Mouse (Mus musculus) stomach, embryonic 14.5 days (tissue): ENCODE results near the gene Stox2. TPM values are rescaled to one million over a fixed set of nuclear protein-coding genes. Genes with fewer than 3 reads are reported as not detected.

Source experiments
- ATAC-seq: fragments of 200-750 bp; cut with Nextera tagmentation; 2 replicates; pipeline ENCODE4 v1.8.0; 2017; ENCODE audit warnings: low read depth, moderate TSS enrichment; ENCODE audit not compliant: insufficient number of reproducible peaks, insufficient read depth, low FRiP score
- H3K27ac ChIP-seq: fragments of 300-500 bp; sonication (generic); 2 replicates; pipeline ENCODE4 v1.5.1; 2014; ENCODE audit warnings: mild to moderate bottlenecking, low read length, moderate library complexity, mixed read lengths
- H3K27me3 ChIP-seq: fragments of 300-500 bp; sonication (generic); 2 replicates; pipeline ENCODE4 v1.6.1; 2014; ENCODE audit warnings: low read length, control low read depth, mixed read lengths; ENCODE audit not compliant: control insufficient read depth, insufficient read depth
- H3K36me3 ChIP-seq: fragments of 300-500 bp; sonication (generic); 2 replicates; pipeline ENCODE4 v1.6.1; 2014; ENCODE audit warnings: mild to moderate bottlenecking, control low read depth, low read length, moderate library complexity, mixed read lengths; ENCODE audit not compliant: control insufficient read depth, insufficient read depth
- H3K4me1 ChIP-seq: fragments of 300-500 bp; sonication (generic); 2 replicates; pipeline ENCODE4 v1.6.1; 2014; ENCODE audit warnings: low read length, control low read depth, mixed read lengths; ENCODE audit not compliant: control insufficient read depth, insufficient read depth
- H3K4me2 ChIP-seq: fragments of 300-500 bp; sonication (generic); replicated peaks from 2 replicates; pipeline ENCODE4 v1.6.1; 2014; ENCODE audit warnings: low read depth, low read length, control low read depth
- H3K4me3 ChIP-seq: fragments of 300-500 bp; sonication (generic); 2 replicates; pipeline ENCODE4 v1.5.1; 2014; ENCODE audit warnings: low read depth, low read length, control low read depth
- H3K9ac ChIP-seq: fragments of 300-500 bp; sonication (generic); replicated peaks from 2 replicates; pipeline ENCODE4 v1.6.1; 2014; ENCODE audit warnings: low read depth, mild to moderate bottlenecking, control low read depth, low read length, moderate library complexity, mixed read lengths
- H3K9me3 ChIP-seq: fragments of 300-500 bp; sonication (generic); 2 replicates; pipeline ENCODE4 v1.6.1; 2016; ENCODE audit warnings: low read depth, low read length, control low read depth; ENCODE audit not compliant: control insufficient read depth
- WGBS: fragments of 180-500 bp; shearing (Covaris S2); extraction: QIAGEN DNeasy Blood & Tissue Kit; methylation state at CpG from one replicate; pipeline ENCODE4 v1.1.7; 2014; 5-methylcytosine and 5-hydroxymethylcytosine counted together
- polyA plus RNA-seq: library from polyadenylated mRNA; unstranded; fragments of >200 nt; fragmentation: Nextera tagmentation; extraction: Ambion mirVana; gene quantifications from 2 replicates; pipeline ENCODE4 v1.2.1, GENCODE M21; 2014

The Stox2 gene
- polyA plus RNA-seq, 1 experiment from 2014 or later: 20.5 TPM

GRCm38 (mm10) chr8:47341474-47341873, 104.7 kb downstream of the Stox2 start:
- no peak overlapping the region for H3K27ac ChIP-seq
- H3K9ac ChIP-seq: no peak overlapping the region
- no peak overlapping the region for H3K4me2 ChIP-seq
- 44% methylated on average over 11 of the region's 11 CpGs for WGBS
- H3K4me1 ChIP-seq: peaks cover 9% of the 10 kb centered on the region
- no peak for ATAC-seq
- H3K9me3 ChIP-seq: no peaks in the 10 kb centered on the region
- no peaks in the 10 kb centered on the region for H3K36me3 ChIP-seq
- H3K4me3 ChIP-seq: no peak overlapping the region
- no peaks in the 10 kb centered on the region for H3K27me3 ChIP-seq

DNA sequence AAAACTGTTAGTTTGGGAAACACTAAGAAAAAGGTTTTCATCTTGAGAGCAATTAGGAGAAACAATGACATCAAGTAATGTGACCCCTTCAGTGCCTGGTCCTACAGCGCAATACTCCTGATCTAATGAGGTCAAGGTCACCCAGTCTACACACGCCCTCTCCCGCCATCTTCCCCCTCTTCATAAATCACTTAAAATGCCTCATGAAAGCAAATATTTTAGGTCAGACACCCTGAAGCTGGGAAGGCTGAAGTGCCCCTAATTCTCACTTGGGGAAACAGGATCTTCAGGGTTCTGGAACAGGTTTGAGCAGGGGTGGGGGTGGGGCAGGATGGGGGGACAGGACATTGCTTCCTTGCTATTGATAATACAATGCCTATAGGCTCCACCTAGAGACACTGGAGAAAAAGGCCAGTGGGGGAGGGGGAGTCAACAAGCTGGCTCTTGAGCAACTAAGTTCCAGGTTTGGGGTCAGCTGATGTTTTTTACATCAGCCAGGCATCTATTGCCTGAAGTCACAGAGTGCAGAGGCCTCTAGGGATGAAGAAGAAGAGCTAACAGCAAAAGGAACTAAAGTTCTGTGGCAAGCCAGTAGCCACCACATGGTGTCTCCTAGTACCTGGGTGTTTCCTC, 107.4 kb downstream of the Stox2 start:
- no peak for ATAC-seq

GRCm38 (mm10) chr8:47336433-47336832, 109.7 kb downstream of the Stox2 start:
- WGBS: 92% methylated on average over 12 of the region's 12 CpGs
- H3K36me3 ChIP-seq: no peaks in the 10 kb centered on the region
- no peak for ATAC-seq
- H3K4me2 ChIP-seq: no peak overlapping the region
- H3K9me3 ChIP-seq: no peaks in the 10 kb centered on the region
- peaks cover 14% of the 10 kb centered on the region for H3K4me1 ChIP-seq
- H3K27ac ChIP-seq: no peak overlapping the region
- no peak overlapping the region for H3K9ac ChIP-seq
- no peaks in the 10 kb centered on the region for H3K27me3 ChIP-seq
- H3K4me3 ChIP-seq: no peak overlapping the region

More for the DNA sequence above, 107.4 kb downstream of the Stox2 start:
- 36% methylated on average over 3 of the region's 3 CpGs for WGBS
- H3K4me3 ChIP-seq: no peak overlapping the region
- no peaks in the 10 kb centered on the region for H3K36me3 ChIP-seq
- no peak overlapping the region for H3K27ac ChIP-seq
- no peak overlapping the region for H3K9ac ChIP-seq
- H3K27me3 ChIP-seq: no peaks in the 10 kb centered on the region
- H3K4me2 ChIP-seq: no peak overlapping the region
- no peaks in the 10 kb centered on the region for H3K9me3 ChIP-seq
- peaks cover 14% of the 10 kb centered on the region for H3K4me1 ChIP-seq

GRCm38 (mm10) chr8:47335940-47336339, 110.2 kb downstream of the Stox2 start:
- no peak overlapping the region for H3K27ac ChIP-seq
- WGBS: 90% methylated on average over 4 of the region's 4 CpGs
- H3K4me1 ChIP-seq: peaks cover 14% of the 10 kb centered on the region
- H3K4me3 ChIP-seq: no peak overlapping the region
- no peaks in the 10 kb centered on the region for H3K9me3 ChIP-seq
- ATAC-seq: no peak
- H3K9ac ChIP-seq: no peak overlapping the region
- no peak overlapping the region for H3K4me2 ChIP-seq
- no peaks in the 10 kb centered on the region for H3K36me3 ChIP-seq
- no peaks in the 10 kb centered on the region for H3K27me3 ChIP-seq

DNA sequence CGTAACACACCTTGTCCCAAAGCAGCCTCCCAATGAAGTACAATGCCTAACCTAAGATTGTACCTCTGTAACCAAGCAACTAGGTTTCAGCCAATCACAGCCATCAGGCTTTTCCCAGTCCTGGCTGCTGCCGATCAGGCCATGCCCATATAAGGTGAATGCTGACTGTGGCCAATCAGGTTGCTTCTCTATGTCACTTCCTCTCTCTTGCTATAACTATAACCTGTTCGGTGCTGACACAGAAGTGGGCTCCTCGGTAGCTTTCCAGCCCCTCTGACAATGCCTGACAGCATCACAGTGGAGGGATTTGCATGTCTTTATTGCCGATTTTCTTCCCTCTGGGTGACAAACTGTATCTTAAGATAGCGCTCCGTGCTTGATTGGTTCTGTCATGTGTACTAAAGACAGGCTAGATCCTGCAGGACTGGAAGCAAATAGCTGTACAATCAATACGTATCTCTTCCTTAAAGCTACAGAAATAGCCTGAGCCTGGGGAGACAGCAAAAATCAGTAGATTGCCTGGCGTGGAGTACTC, 111.9 kb downstream of the Stox2 start:
- Histone ChIP-seq H3K36me3 (no peaks in the 10 kb centered on the region), H3K9me3 (no peaks in the 10 kb centered on the region), H3K27ac (no peak overlapping the region; the same call in 1 of the 2 replicates), H3K4me3 (no peak overlapping the region), H3K27me3 (no peaks in the 10 kb centered on the region), H3K4me1 (peaks cover 8% of the 10 kb centered on the region), H3K4me2 (peak overlapping the region; percentile 30), H3K9ac (no peak overlapping the region)
- peak; percentile 91 for ATAC-seq
- WGBS: 64% methylated on average over 9 of the region's 9 CpGs

DNA sequence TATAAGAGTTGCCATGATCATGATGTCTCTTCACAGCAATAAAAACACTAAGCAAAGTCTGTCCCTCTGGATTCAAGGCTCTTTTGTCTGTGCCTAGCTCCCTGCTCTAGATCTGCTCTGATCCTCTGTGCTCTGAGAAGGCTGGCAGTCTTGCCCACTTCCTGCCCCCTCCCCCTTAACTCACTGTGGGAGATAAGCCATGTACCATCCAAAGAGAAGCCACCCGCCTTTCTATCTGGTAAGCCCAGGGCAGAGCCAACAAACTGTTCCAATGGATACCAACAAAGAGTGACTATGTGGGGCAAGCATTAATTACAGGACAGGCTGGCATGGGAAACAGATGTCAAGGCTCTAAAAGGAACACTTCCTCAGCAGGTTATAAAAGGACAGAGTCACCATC, 113.2 kb downstream of the Stox2 start:
- ATAC-seq: no peak
- no peak overlapping the region for H3K4me3 ChIP-seq
- H3K27me3 ChIP-seq: no peaks in the 10 kb centered on the region
- WGBS: 88% methylated on average over 1 of the region's 1 CpGs
- H3K4me1 ChIP-seq: peaks cover 5% of the 10 kb centered on the region; the same call in 1 of the 2 replicates
- no peaks in the 10 kb centered on the region for H3K9me3 ChIP-seq
- H3K4me2 ChIP-seq: no peak overlapping the region
- no peak overlapping the region for H3K27ac ChIP-seq
- no peaks in the 10 kb centered on the region for H3K36me3 ChIP-seq
- no peak overlapping the region for H3K9ac ChIP-seq

DNA sequence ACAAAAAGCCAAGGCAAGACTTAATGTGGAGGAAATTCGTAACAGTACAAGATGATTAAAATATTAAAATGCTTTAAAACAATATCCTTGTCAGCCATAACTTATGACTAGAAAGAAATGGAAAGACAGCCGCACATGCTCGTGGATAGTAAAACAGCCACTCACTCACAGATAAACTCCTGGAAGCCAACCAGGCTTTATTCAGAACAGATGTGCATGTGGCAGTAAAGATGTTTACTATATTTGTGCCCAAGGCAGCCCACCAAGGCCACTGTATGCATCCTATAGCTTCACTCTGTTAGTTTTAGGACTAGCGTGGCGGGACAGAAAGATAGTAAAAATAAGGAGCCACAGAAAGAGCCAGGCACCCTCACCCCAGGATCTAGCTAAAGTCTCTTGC, 115.2 kb downstream of the Stox2 start:
- Histone ChIP-seq H3K9me3 (no peaks in the 10 kb centered on the region), H3K4me1 (peaks cover 5% of the 10 kb centered on the region; the same call in 1 of the 2 replicates), H3K9ac (no peak overlapping the region), H3K36me3 (no peaks in the 10 kb centered on the region), H3K27ac (no peak overlapping the region), H3K4me2 (no peak overlapping the region), H3K27me3 (no peaks in the 10 kb centered on the region), H3K4me3 (no peak overlapping the region)
- ATAC-seq: no peak
- WGBS: 82% methylated on average over 5 of the region's 5 CpGs

- 82% methylated on average over 8 of the region's 8 CpGs for WGBS
- H3K27ac ChIP-seq: no peak overlapping the region
- H3K27me3 ChIP-seq: no peaks in the 10 kb centered on the region
- H3K4me2 ChIP-seq: no peak overlapping the region
- ATAC-seq: no peak
- H3K4me1 ChIP-seq: peaks cover 2% of the 10 kb centered on the region; the same call in 1 of the 2 replicates
- no peak overlapping the region for H3K9ac ChIP-seq
- no peaks in the 10 kb centered on the region for H3K36me3 ChIP-seq
- no peak overlapping the region for H3K4me3 ChIP-seq
- no peaks in the 10 kb centered on the region; the same call in 1 of the 2 replicates for H3K9me3 ChIP-seq
Observed at GRCm38 (mm10) chr8:47326348-47326747, 119.8 kb downstream of the Stox2 start.
